Mouse (Mus musculus) limb, embryonic 11.5 days (tissue): ENCODE data around the gene Hibadh. TPM values are rescaled to one million over a fixed set of nuclear protein-coding genes. Genes with fewer than 3 reads are reported as not detected.

Experiments used
- polyA plus RNA-seq: library from polyadenylated mRNA; unstranded; fragments of >200 nt; fragmentation: Nextera tagmentation; extraction: Ambion mirVana; gene quantifications from 2 replicates; pipeline ENCODE4 v1.2.1, GENCODE M21; 2014

Gene Hibadh
- polyA plus RNA-seq, 1 experiment from 2014 or later: 55.3 TPM

Other genes with a start within 250 kb of the Hibadh start
- gene Tax1bp1, start 73.3 kb upstream of the Hibadh start, polyA plus RNA-seq: 140 and 144 TPM in 2 replicates